Mouse (Mus musculus) layer of hippocampus, adult 2 months (tissue): ENCODE results near the gene Usp29. TPM values are rescaled to one million over a fixed set of nuclear protein-coding genes. Genes with fewer than 3 reads are reported as not detected.
"Not testable (repeated sequence)": the region's sequence is repeated elsewhere in the genome, so short reads cannot be mapped to it uniquely, and the experiment has no call there.

ENCODE experiments used
- DNase-seq, 2 experiments: peaks; one replicate each; pipeline ENCODE4 v3.0.0; 2022; ENCODE audit warnings: low spot score in 2 of 2
- H3K27ac ChIP-seq: fragments of 200-600 bp; 2 replicates; pipeline ENCODE4 v1.8.1; 2022
- H3K4me3 ChIP-seq: fragments of 200-600 bp; 2 replicates; pipeline ENCODE4 v1.8.1; 2022; ENCODE audit warnings: mild to moderate bottlenecking
- CTCF ChIP-seq: fragments of 200-600 bp; conservative IDR thresholded peaks from 2 replicates; pipeline ENCODE4 v1.8.1; 2022; ENCODE audit warnings: antibody characterized with exemption, mild to moderate bottlenecking, moderate library complexity
- total RNA-seq, 2 experiments: library from RNA; stranded (reverse); gene quantifications; 2 replicates each; pipeline ENCODE4 v1.2.3; 2021

Usp29 gene
- total RNA-seq, 2 experiments from 2014 or later: 29.7 to 31.6 TPM

- no peak overlapping the region for H3K27ac ChIP-seq
- peak; percentile 23 to 37 for DNase-seq
- TF ChIP-seq CTCF: no peak
- H3K4me3 ChIP-seq: no peak overlapping the region
Measured at GRCm38 (mm10) chr7:6840860-6841259, 110.5 kb downstream of the Usp29 start.

GRCm38 (mm10) chr7:6849495-6849894 is 119.1 kb downstream of the Usp29 start:
- Histone ChIP-seq H3K4me3 (no peak overlapping the region), H3K27ac (no peak overlapping the region)
- no peak for DNase-seq
- no peak for TF ChIP-seq CTCF

GRCm38 (mm10) chr7:6850321-6850720 is 119.9 kb downstream of the Usp29 start:
- no peak overlapping the region for H3K27ac ChIP-seq
- no peak overlapping the region for H3K4me3 ChIP-seq
- TF ChIP-seq CTCF: no peak
- no peak for DNase-seq

GRCm38 (mm10) chr7:6851256-6851655 is 120.9 kb downstream of the Usp29 start:
- no peak overlapping the region for H3K27ac ChIP-seq
- DNase-seq: no peak
- H3K4me3 ChIP-seq: no peak overlapping the region
- no peak for TF ChIP-seq CTCF

GRCm38 (mm10) chr7:6851717-6852503 is 121.5 kb downstream of the Usp29 start:
- DNase-seq: peak in 1 of 2 experiments; percentile 28
- Histone ChIP-seq H3K4me3 (no peak overlapping the region), H3K27ac (no peak overlapping the region)
- TF ChIP-seq CTCF: no peak

- DNase-seq: no peak
- TF ChIP-seq CTCF: no peak
Measured at GRCm38 (mm10) chr7:6855613-6856405, 125.4 kb downstream of the Usp29 start.

GRCm38 (mm10) chr7:6858694-6859270 is 128.4 kb downstream of the Usp29 start:
- no peak for TF ChIP-seq CTCF
- no peak for DNase-seq
- Histone ChIP-seq H3K4me3 (no peak overlapping the region), H3K27ac (no peak overlapping the region)

More at GRCm38 (mm10) chr7:6855613-6856405, 125.4 kb downstream of the Usp29 start:
- H3K27ac ChIP-seq: no peak overlapping the region
- H3K4me3 ChIP-seq: no peak overlapping the region

GRCm38 (mm10) chr7:6860689-6861088 is 130.3 kb downstream of the Usp29 start:
- DNase-seq: peak in 1 of 2 experiments; percentile 25
- no peak for TF ChIP-seq CTCF
- peak overlapping the region; percentile 5 for H3K27ac ChIP-seq
- H3K4me3 ChIP-seq: no peak overlapping the region

GRCm38 (mm10) chr7:6866351-6866750 is 136.0 kb downstream of the Usp29 start:
- peak in 1 of 2 experiments; percentile 53 for DNase-seq
- Histone ChIP-seq H3K4me3 (no peak overlapping the region), H3K27ac (0 out of 2 replicates have a peak overlapping the region, but pooled peaks have one; percentile 14)
- no peak for TF ChIP-seq CTCF

GRCm38 (mm10) chr7:6868831-6869230 is 138.5 kb downstream of the Usp29 start:
- DNase-seq: no peak
- no peak for TF ChIP-seq CTCF
- H3K27ac ChIP-seq: peak overlapping the region; percentile 56; the same call in 1 of the 2 replicates
- H3K4me3 ChIP-seq: no peak overlapping the region

GRCm38 (mm10) chr7:6869556-6869955 is 139.2 kb downstream of the Usp29 start:
- Histone ChIP-seq H3K4me3 (no peak overlapping the region), H3K27ac (peak overlapping the region; percentile 56; the same call in 1 of the 2 replicates)
- peak; percentile 33 to 66 for DNase-seq
- TF ChIP-seq CTCF: no peak

- DNase-seq: peak in 1 of 2 experiments; percentile 49
- H3K4me3 ChIP-seq: no peak overlapping the region
- H3K27ac ChIP-seq: no peak overlapping the region
- no peak for TF ChIP-seq CTCF
Measured at GRCm38 (mm10) chr7:6874448-6874847, 144.1 kb downstream of the Usp29 start.

- Histone ChIP-seq H3K4me3 (no peak overlapping the region), H3K27ac (no peak overlapping the region)
- no peak for TF ChIP-seq CTCF
- DNase-seq: no peak
Measured at GRCm38 (mm10) chr7:6878202-6878601, 147.8 kb downstream of the Usp29 start.

- DNase-seq, H3K4me3 ChIP-seq, H3K27ac ChIP-seq: not testable (repeated sequence)
Measured at GRCm38 (mm10) chr7:6878849-6879248, 148.5 kb downstream of the Usp29 start.
